In genomic region chr1:152669446-152670180, GRCm38 (mm10) we compare ENCODE assay signal across 10 mouse cellular contexts.
DNase-seq lines count a peak whose midpoint lies in the region; ATAC-seq and TF ChIP-seq lines count a peak whose summit lies in the region.
"Had no signal": no experiment of that assay in that cellular context is flagged by ENCODE, and none has a peak within 500 bp of the region (broad histone marks: within the 10 kb centered on the region; RNA-seq: fewer than 3 reads in every experiment).

No protein-coding gene starts in this region.

- TF ChIP-seq POLR2A in embryonic fibroblast, embryonic 13.5 days (IDR thresholded peaks at IDR 0.05; ENCODE audit: low read depth, low read length) = no peak
- TF ChIP-seq POLR2A in small intestine, adult 2 months (IDR thresholded peaks at IDR 0.05; ENCODE audit: low read depth, low read length) = no peak

- H3K36me3 ChIP-seq in lung, postnatal 0 days (ENCODE audit: insufficient read depth, low read length) = no peaks in the 10 kb centered on the region
- no peaks in the 10 kb centered on the region for H3K36me3 ChIP-seq in small intestine, adult 2 months (ENCODE audit: control insufficient read depth, insufficient read depth, low read length)

- H3K4me2 ChIP-seq in lung, postnatal 0 days (replicated peaks; ENCODE audit: low read depth, low read length) = no peak overlapping the region

- peak; percentile 35 to 53 for DNase-seq in heart, adult 9 months (ENCODE audit: low spot score in 2 of 2)
- no peak for DNase-seq in heart, adult 8-10 months (ENCODE audit: low spot score)
- DNase-seq in lung, postnatal 0 days (ENCODE audit: low spot score) = peak; percentile 76
- DNase-seq in lung, postnatal 4 days = no peak
- DNase-seq in adrenal gland, adult (ENCODE audit: inconsistent age in 2 of 2, low spot score in 1 of 2) = no peak
- DNase-seq in adrenal gland, adult 2 months = no peak
- DNase-seq: lung, postnatal 36 days; right cerebral cortex, adult 18-20 months had no signal

- H3K4me3 ChIP-seq in lung, postnatal 0 days (ENCODE audit: low read depth, low read length) = no peak overlapping the region
- H3K4me3 ChIP-seq in embryonic fibroblast, embryonic 13.5 days (ENCODE audit: insufficient read depth, low read length) = no peak overlapping the region
- no peak overlapping the region for H3K4me3 ChIP-seq in small intestine, adult 2 months (ENCODE audit: low read depth, low read length)

- H3K27me3 ChIP-seq in lung, postnatal 0 days (replicated peaks; ENCODE audit: insufficient read depth, low read length) = no peaks in the 10 kb centered on the region
- H3K27me3 ChIP-seq in small intestine, adult 2 months (ENCODE audit: control insufficient read depth, insufficient read depth, low read length) = no peaks in the 10 kb centered on the region

- H3K27ac ChIP-seq in lung, postnatal 0 days (ENCODE audit: low read length) = no peak overlapping the region
- peak overlapping the region; percentile 54; the same call in 1 of the 2 replicates for H3K27ac ChIP-seq in embryonic fibroblast, embryonic 13.5 days (ENCODE audit: insufficient read depth, low read length)
- H3K27ac ChIP-seq in small intestine, adult 2 months (ENCODE audit: insufficient read depth, low read depth, low read length) = peak overlapping the region; percentile 35; the same call in 1 of the 2 replicates

- TF ChIP-seq EP300 in lung, postnatal 0 days (IDR thresholded peaks at IDR 0.05) = peak; percentile 61; the same call in 1 of the 2 replicates

- H3K9me3 ChIP-seq in lung, postnatal 0 days (ENCODE audit: low read length) = no peaks in the 10 kb centered on the region

- peak; percentile 85 for ATAC-seq in lung, postnatal 0 days

- no peak for TF ChIP-seq CTCF in lung, postnatal 0 days (IDR thresholded peaks at IDR 0.05)
- no peak for TF ChIP-seq CTCF in embryonic fibroblast, embryonic 13.5 days (IDR thresholded peaks at IDR 0.05; ENCODE audit: borderline replicate concordance, insufficient read depth, low read length)
- TF ChIP-seq CTCF in small intestine, adult 2 months (IDR thresholded peaks at IDR 0.05; ENCODE audit: extremely low read depth, insufficient read length, insufficient replicate concordance, low read depth, low read length) = no peak

- H3K4me1 ChIP-seq in lung, postnatal 0 days (ENCODE audit: insufficient read depth, low read depth, low read length) = peaks cover 7% of the 10 kb centered on the region; the same call in 1 of the 2 replicates
- peaks cover 15% of the 10 kb centered on the region for H3K4me1 ChIP-seq in embryonic fibroblast, embryonic 13.5 days (ENCODE audit: control insufficient read depth, insufficient read depth, low read length)
- no peaks in the 10 kb centered on the region for H3K4me1 ChIP-seq in small intestine, adult 2 months (ENCODE audit: control insufficient read depth, insufficient read depth, insufficient read length, low read length)

- H3K9ac ChIP-seq in lung, postnatal 0 days (replicated peaks; ENCODE audit: low read depth) = no peak overlapping the region

- 45% methylated on average over 8 of the region's 8 CpGs for WGBS in lung, postnatal 0 days
- WGBS in small intestine, adult 2 months = 63% methylated on average over 8 of the region's 8 CpGs

Comparison
In these comparisons a context has a peak if more than half of its experiments do, and no peak if none do; other contexts are left out.
1. DNase-seq: peak in heart, adult 9 months (2 of 2) and lung, postnatal 0 days (single experiment); none in heart, adult 8-10 months (single experiment), lung, postnatal 4 days (0 of 2), adrenal gland, adult (0 of 2) and adrenal gland, adult 2 months (single experiment).